Mouse (Mus musculus) megakaryocyte, embryonic 14.5 days (primary cell): Measurements from ENCODE around the gene Gm21915. TPM values are rescaled to one million over a fixed set of nuclear protein-coding genes. Genes with fewer than 3 reads are reported as not detected.

Experiments used
- H3K27me3 ChIP-seq: replicated peaks from 2 replicates; pipeline ENCODE3; 2012; ENCODE audit warnings: inconsistent platforms
- H3K36me3 ChIP-seq: replicated peaks from 2 replicates; pipeline ENCODE3; 2012; ENCODE audit warnings: low read length, inconsistent platforms, mixed read lengths
- H3K4me1 ChIP-seq: 2 replicates; pipeline ENCODE4 v1.6.1; 2012; ENCODE audit warnings: inconsistent platforms
- H3K4me3 ChIP-seq: replicated peaks from 2 replicates; pipeline ENCODE3; 2012; ENCODE audit warnings: moderate library complexity, mild to moderate bottlenecking, inconsistent platforms
- H3K9me3 ChIP-seq: 2 replicates; pipeline ENCODE4 v1.6.1; 2012; ENCODE audit warnings: inconsistent platforms
- FLI1 ChIP-seq: IDR thresholded peaks from 2 replicates; pipeline ENCODE4 v1.6.1; 2012; ENCODE audit warnings: low read length, inconsistent platforms, mixed read lengths
- GATA1 ChIP-seq: IDR thresholded peaks from 3 replicates; pipeline ENCODE4 v1.6.1; 2012; ENCODE audit warnings: mixed read lengths, low read length, inconsistent platforms, borderline replicate concordance
- polyA plus RNA-seq: library from polyadenylated mRNA; stranded (reverse); fragments of >175 nt; gene quantifications from 2 replicates; pipeline ENCODE4 v1.2.3, GENCODE M21; 2012; ENCODE audit warnings: low replicate concordance; ENCODE audit not compliant: insufficient read depth

Gm21915 gene
- polyA plus RNA-seq = not detected in 2 replicates

DNA sequence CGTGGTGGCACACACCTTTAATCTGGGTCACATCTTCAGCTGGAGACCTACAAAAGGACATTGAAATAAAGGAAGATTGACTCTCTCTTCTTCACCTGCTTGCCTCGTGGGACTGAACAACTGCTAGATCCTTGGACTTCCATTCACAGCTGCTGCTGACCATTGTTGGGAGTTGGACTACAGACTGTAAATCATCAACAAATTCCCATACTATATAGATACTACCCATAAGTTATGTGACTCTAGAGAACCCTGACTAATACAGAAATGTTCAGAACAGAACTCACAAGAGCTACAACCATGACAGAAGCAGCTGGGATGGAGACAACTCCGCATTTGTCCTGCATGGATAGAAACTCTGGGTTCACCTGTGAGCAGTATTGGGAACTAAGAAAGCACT is at the start of gene Gm21915:
Gene Gm21915, plus strand, starts transcription at position 301 of the 400 bp plus-strand sequence.
- H3K4me1 ChIP-seq = no peaks in the 10 kb centered on the region
- H3K36me3 ChIP-seq = no peaks in the 10 kb centered on the region
- no peaks in the 10 kb centered on the region for H3K9me3 ChIP-seq
- TF ChIP-seq FLI1 = no peak
- TF ChIP-seq GATA1 = no peak
- H3K27me3 ChIP-seq = peaks cover 24% of the 10 kb centered on the region
- no peak within 1 kb of the TSS for H3K4me3 ChIP-seq

GRCm38 (mm10) chr9:40622265-40622664 is 48.1 kb upstream of the Gm21915 start:
- no peaks in the 10 kb centered on the region for H3K9me3 ChIP-seq
- H3K4me3 ChIP-seq = no peak overlapping the region
- peaks cover 5% of the 10 kb centered on the region for H3K4me1 ChIP-seq
- H3K27me3 ChIP-seq = peaks cover 30% of the 10 kb centered on the region
- H3K36me3 ChIP-seq = no peaks in the 10 kb centered on the region
- no peak for TF ChIP-seq FLI1
- no peak for TF ChIP-seq GATA1

GRCm38 (mm10) chr9:40622793-40623192 is 47.6 kb upstream of the Gm21915 start:
- Histone ChIP-seq H3K4me1 (0 out of 2 replicates have a peak, but pooled peaks cover under 1% of the 10 kb centered on the region), H3K4me3 (no peak overlapping the region), H3K27me3 (peaks cover 28% of the 10 kb centered on the region), H3K9me3 (no peaks in the 10 kb centered on the region), H3K36me3 (no peaks in the 10 kb centered on the region)
- TF ChIP-seq FLI1 (no peak), GATA1 (no peak)

- Histone ChIP-seq H3K4me1 (peaks cover 1% of the 10 kb centered on the region), H3K36me3 (no peaks in the 10 kb centered on the region), H3K27me3 (peaks cover 22% of the 10 kb centered on the region), H3K9me3 (no peaks in the 10 kb centered on the region), H3K4me3 (no peak overlapping the region)
- TF ChIP-seq GATA1 (no peak), FLI1 (no peak)
These were observed 45.1 kb upstream of the Gm21915 start for GRCm38 (mm10) chr9:40625341-40625740.

DNA sequence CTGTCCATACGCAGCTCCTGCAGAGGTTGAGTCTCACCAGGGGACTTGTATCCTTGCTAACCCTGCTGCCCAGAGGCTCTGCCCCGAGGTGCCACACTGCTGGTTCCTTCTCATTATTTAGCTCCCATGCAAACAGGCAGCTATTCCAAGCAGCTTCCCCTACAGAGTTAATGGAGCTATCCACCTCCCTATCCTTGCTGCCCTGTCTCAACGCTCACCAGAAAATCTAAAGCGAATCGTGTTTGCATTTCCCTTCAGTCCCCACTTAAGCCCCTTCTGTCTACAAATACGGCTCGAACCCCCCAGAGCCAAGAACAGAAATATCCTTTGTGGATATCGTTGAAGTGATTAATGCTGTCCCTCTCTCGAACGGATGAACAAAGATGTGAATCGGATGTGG is 43.8 kb upstream of the Gm21915 start:
- peaks cover 10% of the 10 kb centered on the region for H3K4me1 ChIP-seq
- H3K36me3 ChIP-seq = no peaks in the 10 kb centered on the region
- no peak overlapping the region for H3K4me3 ChIP-seq
- H3K27me3 ChIP-seq = peaks cover 24% of the 10 kb centered on the region
- no peak for TF ChIP-seq FLI1
- no peak for TF ChIP-seq GATA1
- H3K9me3 ChIP-seq = no peaks in the 10 kb centered on the region

DNA sequence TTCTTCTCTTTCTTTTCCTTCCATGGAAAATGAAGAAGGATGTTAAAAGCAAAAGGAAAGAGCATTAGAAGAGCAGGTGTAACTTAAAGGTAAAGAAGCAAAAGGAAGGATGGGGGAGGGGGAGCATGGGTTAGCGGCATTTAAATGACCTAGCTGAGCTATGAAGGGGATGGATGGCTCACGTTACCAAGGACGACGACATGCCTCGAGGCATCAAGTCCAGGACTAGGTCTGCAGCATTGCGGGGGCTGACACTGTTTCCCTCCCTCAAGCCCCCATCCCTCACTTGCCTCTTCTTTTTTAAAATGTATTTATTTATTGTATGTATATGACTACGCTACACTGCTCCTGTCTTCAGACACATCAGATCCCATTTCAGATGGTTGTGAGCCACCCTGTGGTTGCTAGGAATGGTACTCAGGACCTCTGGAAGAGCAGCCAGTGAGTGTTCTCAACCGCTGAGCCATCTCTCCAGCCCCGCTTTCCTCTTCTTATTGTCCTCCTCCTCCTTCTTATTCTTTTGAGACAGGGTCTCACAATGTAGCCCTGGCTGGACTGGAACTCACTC is 43.2 kb upstream of the Gm21915 start:
- H3K9me3 ChIP-seq = no peaks in the 10 kb centered on the region
- H3K36me3 ChIP-seq = no peaks in the 10 kb centered on the region
- TF ChIP-seq FLI1 (no peak), GATA1 (no peak)
- H3K4me3 ChIP-seq = no peak overlapping the region
- peaks cover 24% of the 10 kb centered on the region for H3K27me3 ChIP-seq
- H3K4me1 ChIP-seq = peaks cover 12% of the 10 kb centered on the region

DNA sequence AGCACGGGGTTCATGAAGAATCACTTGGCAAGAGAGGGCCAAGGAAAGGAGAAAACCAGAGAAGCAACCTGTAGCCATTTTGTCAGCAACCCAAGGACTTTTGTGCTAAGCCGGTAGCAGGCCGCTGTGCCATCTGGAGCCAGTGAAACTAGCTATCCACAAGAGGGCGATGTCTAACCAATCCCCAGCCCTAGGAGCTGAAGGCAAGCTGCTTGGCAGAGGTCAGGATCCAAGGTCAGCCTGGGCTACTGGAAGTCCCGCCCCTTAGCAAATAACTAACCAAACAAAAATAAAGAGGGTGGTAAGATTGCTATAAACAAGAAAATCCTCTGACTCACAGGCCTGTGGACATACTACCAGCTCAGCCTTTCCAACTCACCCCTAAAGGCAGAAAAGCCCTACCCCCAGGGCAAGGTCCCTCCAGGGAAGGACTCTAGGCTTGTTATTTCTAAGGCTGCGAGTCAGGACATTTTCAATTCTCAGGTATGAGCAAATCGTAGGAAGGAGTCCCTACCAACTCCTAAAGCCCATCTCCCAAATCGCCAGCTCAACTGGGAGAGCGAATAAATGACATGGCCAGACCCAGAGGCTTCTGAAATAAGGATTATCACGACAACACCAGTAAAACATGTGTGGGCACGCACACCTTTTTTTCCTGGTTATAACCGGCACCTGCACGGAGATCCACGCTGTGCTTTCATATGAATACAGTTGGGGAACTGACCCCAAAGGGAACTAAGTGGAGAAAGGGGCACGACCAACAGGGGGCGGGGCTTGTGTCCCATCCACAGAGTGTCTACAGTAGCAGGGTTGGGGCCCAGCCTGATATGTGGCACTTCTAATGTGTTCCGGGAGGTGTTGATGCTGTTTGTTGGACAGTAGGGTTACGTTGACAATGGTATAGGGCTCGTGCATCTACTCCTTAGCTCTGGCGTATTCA is 42.0 kb upstream of the Gm21915 start:
- Histone ChIP-seq H3K4me1 (peaks cover 12% of the 10 kb centered on the region), H3K9me3 (no peaks in the 10 kb centered on the region), H3K27me3 (peaks cover 19% of the 10 kb centered on the region), H3K4me3 (no peak overlapping the region), H3K36me3 (no peaks in the 10 kb centered on the region)
- TF ChIP-seq FLI1 = no peak
- TF ChIP-seq GATA1 = no peak

DNA sequence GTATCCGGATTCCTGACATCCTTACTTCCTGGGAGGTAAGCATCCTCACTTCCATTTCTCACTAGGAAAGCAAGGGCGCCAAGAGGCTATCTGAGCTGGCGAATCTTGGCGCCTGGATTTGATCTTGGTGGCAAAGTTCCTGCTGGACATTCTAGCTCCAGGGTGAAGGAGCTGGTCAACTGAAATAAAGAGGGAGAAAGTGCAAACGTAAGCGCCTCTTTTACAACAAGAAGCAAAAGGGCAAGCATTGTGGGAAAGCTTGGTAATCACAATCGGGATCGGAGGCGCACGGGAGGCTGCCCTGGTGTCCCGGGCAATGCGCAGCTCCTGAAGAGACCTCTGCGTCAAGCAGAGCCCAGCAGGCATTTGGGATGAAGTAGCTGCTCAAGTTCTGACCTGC is 41.0 kb upstream of the Gm21915 start:
- Histone ChIP-seq H3K36me3 (no peaks in the 10 kb centered on the region), H3K4me3 (no peak overlapping the region), H3K27me3 (peaks cover 17% of the 10 kb centered on the region), H3K9me3 (no peaks in the 10 kb centered on the region), H3K4me1 (peaks cover 16% of the 10 kb centered on the region)
- TF ChIP-seq FLI1 = no peak

GRCm38 (mm10) chr9:40631101-40631500 is 39.3 kb upstream of the Gm21915 start:
- H3K4me3 ChIP-seq = no peak overlapping the region
- H3K9me3 ChIP-seq = no peaks in the 10 kb centered on the region
- H3K4me1 ChIP-seq = peaks cover 24% of the 10 kb centered on the region
- peaks cover 10% of the 10 kb centered on the region for H3K27me3 ChIP-seq
- no peaks in the 10 kb centered on the region for H3K36me3 ChIP-seq
- TF ChIP-seq FLI1 = no peak
- no peak for TF ChIP-seq GATA1

DNA sequence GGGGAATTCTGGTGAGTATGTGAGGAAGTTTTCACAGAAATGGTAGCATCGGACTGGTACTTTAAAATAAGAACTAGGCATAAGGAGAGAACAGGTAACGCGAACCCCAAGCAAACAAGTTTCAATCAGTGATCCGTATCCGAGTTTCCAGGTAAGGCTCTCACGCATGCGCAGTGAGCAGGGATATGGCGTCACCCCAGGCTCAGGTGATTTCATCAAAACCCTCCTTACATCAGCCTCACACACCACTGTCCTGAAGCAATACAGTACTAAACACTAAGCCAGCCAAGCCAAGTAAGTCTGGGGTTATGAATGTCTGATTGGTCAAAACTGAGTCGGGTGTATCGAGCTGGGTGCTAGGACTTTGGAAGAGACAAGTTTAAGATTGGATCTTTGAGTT is 38.9 kb upstream of the Gm21915 start:
- Histone ChIP-seq H3K9me3 (no peaks in the 10 kb centered on the region), H3K4me1 (peaks cover 24% of the 10 kb centered on the region), H3K27me3 (peaks cover 7% of the 10 kb centered on the region), H3K36me3 (no peaks in the 10 kb centered on the region), H3K4me3 (peak overlapping the region; percentile 12)
- TF ChIP-seq FLI1 = no peak
- TF ChIP-seq GATA1 = no peak
